Mouse (Mus musculus) embryonic facial prominence, embryonic 11.5 days (tissue): ENCODE measurements at regions not wholly inside any gene's neighbourhood (a gene's known extent, or its start where the extent isn't known, plus 50 kb on each side); places are given as distances from the start of the nearest gene placed in this dataset.
"Not testable (repeated sequence)": the region's sequence is repeated elsewhere in the genome, so short reads cannot be mapped to it uniquely, and the experiment has no call there.

Experiments used
- ATAC-seq: fragments of 200-750 bp; cut with Nextera tagmentation; replicated peaks from 2 replicates; pipeline ENCODE4 v1.8.0; 2017; ENCODE audit warnings: low read depth; ENCODE audit not compliant: insufficient number of reproducible peaks, low FRiP score, low TSS enrichment
- DNase-seq: peaks from one replicate; pipeline ENCODE4 v3.0.0-alpha.2; 2015; ENCODE audit warnings: low spot score
- H3K27ac ChIP-seq: fragments of 300-500 bp; sonication (generic); replicated peaks from 2 replicates; pipeline ENCODE4 v1.5.1; 2014; ENCODE audit warnings: mild to moderate bottlenecking, low read depth, low read length, control low read depth
- H3K27me3 ChIP-seq: fragments of 300-500 bp; sonication (generic); 2 replicates; pipeline ENCODE4 v1.6.1; 2014; ENCODE audit warnings: mild to moderate bottlenecking, low read length, moderate library complexity, mixed read lengths; ENCODE audit not compliant: control insufficient read depth, insufficient read depth
- H3K36me3 ChIP-seq: fragments of 300-500 bp; sonication (generic); replicated peaks from 2 replicates; pipeline ENCODE4 v1.6.1; 2014; ENCODE audit warnings: low read depth, mild to moderate bottlenecking, low read length, moderate library complexity, mixed read lengths; ENCODE audit not compliant: control insufficient read depth, insufficient read depth
- H3K4me1 ChIP-seq: fragments of 300-500 bp; sonication (generic); 2 replicates; pipeline ENCODE4 v1.6.1; 2014; ENCODE audit warnings: low read length, mixed read lengths; ENCODE audit not compliant: control insufficient read depth, insufficient read depth
- H3K4me2 ChIP-seq: fragments of 300-500 bp; sonication (generic); 2 replicates; pipeline ENCODE4 v1.6.1; 2014; ENCODE audit warnings: low read depth, mild to moderate bottlenecking, control low read depth, low read length, moderate library complexity
- H3K4me3 ChIP-seq: fragments of 300-500 bp; sonication (generic); 2 replicates; pipeline ENCODE4 v1.5.1; 2014; ENCODE audit warnings: low read depth, low read length, control low read depth
- H3K9ac ChIP-seq: fragments of 300-500 bp; sonication (generic); replicated peaks from 2 replicates; pipeline ENCODE4 v1.6.1; 2014; ENCODE audit warnings: mild to moderate bottlenecking, control low read depth, low read length
- H3K9me3 ChIP-seq: fragments of 300-500 bp; sonication (generic); replicated peaks from 2 replicates; pipeline ENCODE4 v1.6.1; 2016; ENCODE audit warnings: mild to moderate bottlenecking, low read length, inconsistent platforms, mixed read lengths; ENCODE audit not compliant: control insufficient read depth
- WGBS: fragments of 180-500 bp; shearing (Covaris S2); extraction: QIAGEN DNeasy Blood & Tissue Kit; methylation state at CpG from one replicate; pipeline ENCODE4 v1.1.7; 2014; 5-methylcytosine and 5-hydroxymethylcytosine counted together

DNA sequence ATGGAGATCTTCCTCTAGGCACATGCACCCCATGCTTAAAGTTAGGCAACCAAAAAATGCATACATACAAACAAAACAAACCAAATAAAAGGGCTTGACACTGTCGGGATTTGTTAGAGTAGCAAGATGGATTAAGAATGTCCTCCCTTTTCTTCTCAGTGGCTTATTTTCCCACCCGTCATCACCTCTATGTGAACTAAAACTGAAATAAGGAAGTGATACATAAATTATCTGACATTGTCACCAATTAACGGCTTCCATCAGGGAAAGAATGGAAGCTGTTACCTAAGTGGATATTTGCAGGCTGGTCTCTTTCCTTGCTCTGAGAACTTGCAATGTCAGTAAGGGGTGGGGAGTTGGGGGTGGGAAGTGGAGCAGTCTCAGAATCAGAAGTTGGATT lies 541.5 kb downstream of the Diaph3 start:
- no peaks in the 10 kb centered on the region for H3K36me3 ChIP-seq
- no peak overlapping the region for H3K4me3 ChIP-seq
- H3K4me1 ChIP-seq = no peaks in the 10 kb centered on the region
- WGBS = 89% methylated on average over 3 of the region's 3 CpGs
- H3K9ac ChIP-seq = no peak overlapping the region
- no peak overlapping the region for H3K4me2 ChIP-seq
- H3K9me3 ChIP-seq = no peaks in the 10 kb centered on the region
- ATAC-seq (no peak), DNase-seq (no peak)
- H3K27me3 ChIP-seq = no peaks in the 10 kb centered on the region
- no peak overlapping the region for H3K27ac ChIP-seq

DNA sequence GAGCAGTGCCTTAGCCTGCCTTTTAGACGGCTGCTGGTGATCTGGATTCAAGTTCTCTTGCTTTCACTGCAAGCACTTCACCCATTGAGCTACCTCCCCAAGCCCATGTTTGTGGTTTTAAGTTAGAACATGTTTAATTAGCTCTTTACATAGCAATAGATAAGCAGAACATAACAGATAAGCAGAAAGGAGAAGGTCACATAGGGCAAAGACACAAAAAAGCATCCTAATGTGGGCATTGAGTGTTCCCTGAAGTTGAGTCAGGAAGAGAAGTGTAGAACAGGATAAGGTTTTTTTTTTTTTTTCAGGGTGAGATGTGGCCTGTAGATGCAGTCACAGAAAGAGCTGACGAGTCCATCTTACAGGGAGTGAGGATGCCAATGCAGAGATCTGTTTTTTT lies 552.5 kb downstream of the Diaph3 start:
- H3K4me3 ChIP-seq = no peak overlapping the region
- no peak overlapping the region for H3K4me2 ChIP-seq
- no peak for ATAC-seq
- no peaks in the 10 kb centered on the region for H3K27me3 ChIP-seq
- H3K9ac ChIP-seq = no peak overlapping the region
- no peaks in the 10 kb centered on the region for H3K4me1 ChIP-seq
- no peaks in the 10 kb centered on the region for H3K36me3 ChIP-seq
- H3K27ac ChIP-seq = no peak overlapping the region
- WGBS = 88% methylated on average over 2 of the region's 2 CpGs
- H3K9me3 ChIP-seq = no peaks in the 10 kb centered on the region
- no peak for DNase-seq

DNA sequence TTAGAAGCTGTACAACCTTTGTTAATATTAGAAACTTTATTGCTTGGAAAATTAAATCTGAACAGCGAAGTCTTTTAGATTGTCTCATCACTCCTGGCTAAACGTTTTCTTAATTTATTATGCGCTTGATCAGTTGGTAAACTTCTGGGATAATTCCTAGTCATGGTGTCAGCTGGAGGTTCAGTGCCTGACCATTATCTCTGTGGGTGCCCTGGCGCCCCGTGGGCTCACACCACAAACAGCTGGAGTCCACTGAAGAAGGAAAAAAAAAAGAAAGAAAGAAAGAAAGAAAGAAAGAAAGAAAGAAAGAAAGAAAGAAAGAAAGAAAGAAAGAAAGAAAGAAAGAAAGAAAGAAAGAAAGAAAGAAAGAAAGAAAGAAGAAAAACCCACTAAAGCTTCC lies 555.1 kb downstream of the Diaph3 start:
- H3K4me3 ChIP-seq, ATAC-seq, H3K9me3 ChIP-seq, H3K36me3 ChIP-seq, H3K4me2 ChIP-seq, H3K27me3 ChIP-seq, H3K27ac ChIP-seq, H3K4me1 ChIP-seq, DNase-seq, H3K9ac ChIP-seq: not testable (repeated sequence)
- WGBS = 49% methylated on average over 5 of the region's 5 CpGs

DNA sequence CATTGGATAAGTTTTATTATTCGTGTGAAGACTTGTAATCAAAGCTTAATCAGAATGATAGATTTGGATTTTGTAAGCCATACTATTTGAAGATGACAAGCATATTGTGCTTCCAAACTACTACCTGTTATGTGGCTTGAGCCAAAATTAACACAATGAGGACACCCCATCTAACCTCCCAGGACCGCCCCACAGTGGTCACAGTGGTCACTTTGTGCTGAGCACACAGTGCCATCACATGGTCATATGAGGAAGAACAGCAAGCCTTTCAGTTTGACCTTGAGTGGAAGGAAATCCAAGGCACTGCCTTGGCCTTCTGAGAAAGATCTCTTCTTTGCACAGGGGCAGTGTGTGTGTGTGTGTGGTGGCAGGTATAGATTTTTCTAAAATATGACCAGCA lies 578.3 kb downstream of the Diaph3 start:
- H3K27me3 ChIP-seq = no peaks in the 10 kb centered on the region
- no peak overlapping the region for H3K27ac ChIP-seq
- ATAC-seq (no peak), DNase-seq (peak; percentile 38)
- no peaks in the 10 kb centered on the region for H3K9me3 ChIP-seq
- no peak overlapping the region for H3K4me3 ChIP-seq
- H3K4me2 ChIP-seq = no peak overlapping the region
- WGBS = 49% methylated on average over 2 of the region's 2 CpGs
- no peak overlapping the region for H3K9ac ChIP-seq
- H3K36me3 ChIP-seq = no peaks in the 10 kb centered on the region
- no peaks in the 10 kb centered on the region for H3K4me1 ChIP-seq

DNA sequence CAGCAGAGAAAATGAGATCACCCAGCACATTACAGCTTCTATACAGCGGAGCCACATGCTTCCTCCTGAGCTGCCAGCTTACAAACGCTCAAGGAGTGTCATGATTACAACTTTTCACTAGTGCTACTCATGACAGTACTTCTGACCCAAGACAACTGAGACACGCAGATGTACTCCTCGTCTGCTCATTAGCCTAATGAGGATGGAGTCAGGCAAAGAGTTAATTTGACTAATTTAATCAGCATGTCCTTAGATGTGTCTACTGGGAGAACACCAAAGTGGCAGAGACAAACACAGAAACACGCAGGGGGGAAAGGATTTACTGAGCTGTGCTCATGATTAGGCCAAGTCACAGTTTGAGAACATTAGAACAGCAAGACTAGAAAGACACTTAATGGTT lies 603.0 kb downstream of the Diaph3 start:
- WGBS = 73% methylated on average over 5 of the region's 5 CpGs
- Histone ChIP-seq H3K9me3 (no peaks in the 10 kb centered on the region), H3K4me2 (no peak overlapping the region), H3K36me3 (no peaks in the 10 kb centered on the region), H3K27me3 (no peaks in the 10 kb centered on the region), H3K27ac (no peak overlapping the region), H3K4me3 (no peak overlapping the region), H3K4me1 (no peaks in the 10 kb centered on the region), H3K9ac (no peak overlapping the region)
- no peak for ATAC-seq
- DNase-seq = no peak

DNA sequence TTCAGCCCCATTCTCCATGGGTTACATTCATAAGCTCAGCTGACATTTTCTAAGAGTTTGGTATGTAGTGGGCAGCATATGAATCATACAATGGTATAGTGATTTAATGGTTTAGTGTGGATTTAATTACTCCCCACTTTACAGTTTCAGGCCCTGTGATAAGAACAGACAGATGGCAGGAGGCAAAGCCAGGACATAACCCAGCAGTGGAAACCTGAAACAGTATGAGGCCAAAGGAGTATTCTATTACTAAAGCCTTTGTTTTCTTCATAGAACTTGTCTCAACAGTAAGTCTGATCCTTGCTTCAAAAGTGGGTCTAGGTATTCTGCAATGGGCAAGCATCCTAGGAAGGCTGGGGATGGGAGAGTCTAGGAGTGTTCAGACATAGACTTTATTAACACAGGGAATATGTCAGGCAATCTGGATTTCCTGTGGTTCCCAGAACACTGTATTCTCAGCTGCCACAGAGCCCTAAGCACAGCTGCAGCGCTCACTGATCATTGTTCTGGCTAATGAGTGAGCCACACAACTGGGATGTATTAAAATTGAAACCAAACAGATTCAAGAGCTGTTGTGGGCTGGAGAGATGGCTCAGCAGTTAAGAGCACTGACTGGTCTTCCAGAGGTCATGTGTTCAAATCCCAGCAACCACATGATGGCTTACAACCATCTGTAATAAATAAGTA lies 604.6 kb downstream of the Diaph3 start:
- Histone ChIP-seq H3K4me3 (no peak overlapping the region), H3K27me3 (no peaks in the 10 kb centered on the region), H3K9me3 (no peaks in the 10 kb centered on the region), H3K9ac (no peak overlapping the region), H3K27ac (no peak overlapping the region), H3K4me1 (no peaks in the 10 kb centered on the region), H3K4me2 (no peak overlapping the region), H3K36me3 (no peaks in the 10 kb centered on the region)
- ATAC-seq = no peak
- peak; percentile 9 for DNase-seq
- 77% methylated on average over 1 of the region's 1 CpGs for WGBS

DNA sequence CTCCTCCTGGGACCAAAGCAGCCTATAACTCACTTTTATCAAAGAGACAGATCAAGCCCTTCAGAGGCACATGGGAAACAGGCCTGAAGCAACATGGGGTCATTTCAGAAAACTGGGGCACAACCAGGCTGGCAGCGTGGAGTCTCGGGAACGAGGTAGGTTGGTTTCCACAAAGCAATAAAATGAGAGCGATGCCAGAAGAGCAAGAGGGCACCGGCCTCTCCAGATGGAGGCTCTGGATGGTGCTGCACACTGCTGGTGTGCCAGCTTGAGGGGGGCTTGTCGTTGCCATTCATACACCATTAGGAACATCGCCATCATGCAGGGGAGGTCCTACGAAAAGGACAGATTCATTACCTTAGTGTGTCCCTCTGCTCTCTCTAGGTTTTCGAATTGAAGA lies 630.6 kb downstream of the Diaph3 start:
- no peaks in the 10 kb centered on the region for H3K36me3 ChIP-seq
- 95% methylated on average over 9 of the region's 9 CpGs for WGBS
- H3K9ac ChIP-seq = no peak overlapping the region
- ATAC-seq (no peak), DNase-seq (no peak)
- H3K9me3 ChIP-seq = no peaks in the 10 kb centered on the region
- H3K4me1 ChIP-seq = no peaks in the 10 kb centered on the region
- H3K27me3 ChIP-seq = no peaks in the 10 kb centered on the region
- H3K27ac ChIP-seq = no peak overlapping the region
- no peak overlapping the region for H3K4me2 ChIP-seq
- no peak overlapping the region for H3K4me3 ChIP-seq

DNA sequence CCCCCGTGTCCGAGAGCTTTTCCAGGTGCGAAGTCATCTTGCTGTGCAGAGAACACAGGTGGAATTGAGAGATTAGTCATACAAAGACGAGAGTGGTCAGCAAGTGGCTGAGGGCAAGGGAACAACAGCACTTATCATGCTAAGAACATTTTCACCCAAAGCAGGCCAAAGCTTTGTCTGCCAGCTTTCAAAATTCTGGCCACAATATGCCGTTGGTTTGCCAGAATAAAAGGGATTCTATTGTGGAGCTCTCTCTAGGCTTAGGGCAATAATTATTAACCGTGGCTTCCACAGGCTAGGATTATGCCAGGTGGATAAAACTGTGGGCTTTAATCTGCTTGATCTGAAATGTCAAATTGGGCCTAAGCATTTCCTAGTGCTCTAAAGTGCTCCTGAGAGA lies 631.3 kb downstream of the Diaph3 start:
- no peaks in the 10 kb centered on the region for H3K36me3 ChIP-seq
- WGBS = 90% methylated on average over 6 of the region's 6 CpGs
- no peak overlapping the region for H3K9ac ChIP-seq
- no peaks in the 10 kb centered on the region for H3K27me3 ChIP-seq
- no peaks in the 10 kb centered on the region for H3K9me3 ChIP-seq
- H3K4me3 ChIP-seq = no peak overlapping the region
- H3K27ac ChIP-seq = no peak overlapping the region
- no peaks in the 10 kb centered on the region for H3K4me1 ChIP-seq
- no peak for DNase-seq
- ATAC-seq = no peak
- no peak overlapping the region for H3K4me2 ChIP-seq
